Mouse (Mus musculus) layer of hippocampus, adult 6 months (tissue): ENCODE results near the gene Lrguk. TPM values are rescaled to one million over a fixed set of nuclear protein-coding genes. Genes with fewer than 3 reads are reported as not detected.

Experiments used
- long read RNA-seq, 2 experiments: library from polyadenylated mRNA; unstranded; transcript quantifications; one replicate each; pipeline ENCODE4 v2.0.0; 2019 to 2020
- polyA plus RNA-seq: library from polyadenylated mRNA; unstranded; fragments of <200 nt; fragmentation: Nextera tagmentation; gene quantifications from 2 replicates; pipeline ENCODE4 v1.2.3, GENCODE M21; 2021

The Lrguk gene
- 0.49 and 1.2 TPM in 2 replicates for polyA plus RNA-seq
- long read RNA-seq, experiment 1 = 0 reads
- long read RNA-seq, experiment 2, partial matches to known transcripts = 0 of 2 reads
- long read RNA-seq, experiment 2, other reads (novel, unspliced or antisense) = 1 of 2 reads

DNA sequence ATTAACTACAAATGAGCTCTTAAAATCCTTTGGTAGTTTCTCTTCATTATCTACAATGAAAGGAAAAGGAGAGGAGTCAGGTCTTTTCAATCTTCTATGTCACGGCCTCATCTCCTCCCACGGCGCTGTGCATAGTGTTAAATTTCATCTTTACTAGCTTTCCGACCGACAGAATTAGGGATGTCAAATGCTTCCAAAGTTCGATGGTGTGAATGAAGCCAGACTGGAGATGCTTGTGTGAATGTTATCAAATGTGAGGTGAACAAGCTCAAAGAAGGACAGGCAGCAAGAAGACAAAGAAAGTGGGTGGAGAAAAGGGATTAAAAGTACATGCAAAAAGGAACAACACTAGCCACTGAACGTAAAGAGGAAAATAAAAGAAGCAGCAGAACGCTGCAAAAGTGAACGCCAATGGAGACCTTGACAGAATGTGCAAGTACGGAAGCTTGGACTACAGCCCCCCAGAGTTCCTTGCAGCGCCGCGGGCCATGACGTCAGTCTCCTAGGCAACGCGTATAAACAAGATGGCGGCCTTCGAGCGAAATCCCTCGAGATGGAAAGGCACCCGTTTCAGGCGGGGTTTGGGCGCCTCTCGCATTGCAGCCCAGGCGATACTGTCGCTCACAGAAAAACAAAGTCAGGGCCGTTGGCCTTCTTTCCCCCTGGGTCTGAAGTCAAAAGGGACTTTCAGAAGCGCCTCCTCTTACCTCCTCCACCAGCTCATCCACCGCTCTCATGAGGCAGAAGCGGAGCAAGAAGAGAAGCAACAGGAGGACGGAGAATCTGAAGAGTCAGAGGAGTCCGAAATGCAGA, at the start of gene Lrguk:
Gene Lrguk (plus strand): TSS at position 516 of the 813 bp plus-strand sequence.

GRCm38 (mm10) chr6:34176864-34177247, 147.6 kb downstream of the Lrguk start, which contains the start of gene Slc35b4:
Slc35b4 (minus strand) TSS chr6:34177111.

Other genes with a start within 250 kb of the Lrguk start
- 38.8 and 41.0 TPM in 2 replicates for gene Slc35b4, start 147.7 kb downstream of the Lrguk start, polyA plus RNA-seq